Mouse (Mus musculus): ENCODE results near the gene Tagap. TPM values are rescaled to one million over a fixed set of nuclear protein-coding genes. Genes with fewer than 3 reads are reported as not detected.

The Tagap gene
- polyA plus RNA-seq (2015; fragmentation: Nextera tagmentation; extraction: Ambion mirVana), result 0.21 and 0.27 TPM in 2 replicates

GRCm38 (mm10) chr17:7925413-7926160 lies at the start of gene Tagap:
TSS of gene Tagap (plus strand) at chr17:7926000.

GRCm38 (mm10) chr17:7945117-7946052 lies 19.6 kb downstream of the Tagap start, which contains the start of gene Rsph3a:
TSS of gene Rsph3a (plus strand) at chr17:7945614.

Other genes with a start within 250 kb of the Tagap start
- 74.7 and 115 TPM in 2 replicates for gene Fndc1, start 98.7 kb upstream of the Tagap start, polyA plus RNA-seq (2015; fragmentation: Nextera tagmentation; extraction: Ambion mirVana)
- 43.7 and 46.3 TPM in 2 replicates for gene Rsph3a, start 19.6 kb downstream of the Tagap start, polyA plus RNA-seq (2015; fragmentation: Nextera tagmentation; extraction: Ambion mirVana)
- gene Gm49673, start 221.8 kb downstream of the Tagap start, polyA plus RNA-seq (2015; fragmentation: Nextera tagmentation; extraction: Ambion mirVana), result 0.08 TPM in 1 of 2 replicates, not detected in the other
- 42.7 and 43.2 TPM in 2 replicates for gene Rnaset2a, start 222.1 kb downstream of the Tagap start, polyA plus RNA-seq (2015; fragmentation: Nextera tagmentation; extraction: Ambion mirVana)
- gene Fgfr1op, start 239.5 kb downstream of the Tagap start, polyA plus RNA-seq (2015; fragmentation: Nextera tagmentation; extraction: Ambion mirVana), result 19.1 and 20.5 TPM in 2 replicates

Data from skeletal muscle tissue, postnatal 0 days (tissue).